Mouse (Mus musculus) olfactory bulb, adult 2 months (tissue): ENCODE results near the gene Fam189b. TPM values are rescaled to one million over a fixed set of nuclear protein-coding genes. Genes with fewer than 3 reads are reported as not detected.

Experiments
- H3K27ac ChIP-seq: fragments of 200-500 bp; 2 replicates; pipeline ENCODE4 v1.5.1; 2012; ENCODE audit warnings: low read depth, low read length; ENCODE audit not compliant: insufficient read depth
- H3K4me1 ChIP-seq: fragments of 200-500 bp; 2 replicates; pipeline ENCODE4 v1.6.1; 2012; ENCODE audit warnings: low read length; ENCODE audit not compliant: control insufficient read depth, insufficient read depth
- H3K4me3 ChIP-seq: fragments of 200-500 bp; 2 replicates; pipeline ENCODE4 v1.5.1; 2012; ENCODE audit warnings: mild to moderate bottlenecking, low read depth, low read length, moderate library complexity; ENCODE audit not compliant: insufficient read depth
- CTCF ChIP-seq: fragments of 200-500 bp; IDR thresholded peaks from 2 replicates; pipeline ENCODE4 v1.5.1; 2012; ENCODE audit warnings: low read depth, mild to moderate bottlenecking, low read length, moderate library complexity; ENCODE audit not compliant: insufficient read depth
- POLR2A ChIP-seq: fragments of 200-500 bp; IDR thresholded peaks from 2 replicates; pipeline ENCODE4 v1.6.1; 2012; ENCODE audit warnings: mild to moderate bottlenecking, low read depth, low read length, moderate library complexity; ENCODE audit not compliant: insufficient read depth
- WGBS: fragments of 180-500 bp; shearing (Covaris S2); methylation state at CpG from one replicate; pipeline ENCODE4 v1.1.7; 2018; 5-methylcytosine and 5-hydroxymethylcytosine counted together
- polyA plus RNA-seq: library from polyadenylated mRNA; stranded (reverse); fragments of >200 nt; gene quantifications from 2 replicates; pipeline ENCODE4 v1.2.4, GENCODE M21; 2012; ENCODE audit warnings: low replicate concordance; ENCODE audit not compliant: missing spikeins, insufficient read depth, insufficient read length

Fam189b gene
- polyA plus RNA-seq, 1 experiment = not detected

DNA sequence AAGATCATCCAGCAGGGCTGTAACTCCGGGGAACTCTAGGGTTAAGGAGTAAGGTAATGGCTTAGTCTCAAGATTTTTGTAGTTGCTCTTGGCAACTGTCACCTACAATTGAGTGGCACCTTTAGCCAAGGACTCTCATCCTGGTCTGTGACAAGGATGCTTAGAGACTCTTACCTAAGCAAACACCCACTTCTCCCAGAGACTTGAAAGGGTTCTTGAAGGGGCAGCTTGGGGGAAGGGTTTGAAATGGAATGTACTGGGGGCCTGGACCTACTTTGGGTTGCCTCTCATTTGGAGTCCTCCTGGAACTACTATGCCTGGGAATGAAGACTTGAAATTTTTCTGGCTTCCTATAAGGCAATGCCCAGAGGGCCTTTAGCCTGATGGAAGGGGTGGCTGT lies 35.3 kb downstream of the Fam189b start:
- no peak for TF ChIP-seq CTCF
- no peak overlapping the region for H3K27ac ChIP-seq
- no peak overlapping the region for H3K4me3 ChIP-seq
- 51% methylated on average over 1 of the region's 1 CpGs for WGBS
- peaks cover 14% of the 10 kb centered on the region for H3K4me1 ChIP-seq

- 62% methylated on average over 8 of the region's 8 CpGs for WGBS
- no peak overlapping the region for H3K27ac ChIP-seq
- no peak for TF ChIP-seq POLR2A
- TF ChIP-seq CTCF = no peak
- H3K4me3 ChIP-seq = no peak overlapping the region
- H3K4me1 ChIP-seq = peaks cover 25% of the 10 kb centered on the region
Observed at GRCm38 (mm10) chr3:89219546-89219945, 36.6 kb downstream of the Fam189b start.

GRCm38 (mm10) chr3:89221167-89221566 lies 38.2 kb downstream of the Fam189b start:
- 70% methylated on average over 5 of the region's 5 CpGs for WGBS
- TF ChIP-seq CTCF (no peak), POLR2A (no peak)
- Histone ChIP-seq H3K27ac (no peak overlapping the region), H3K4me3 (no peak overlapping the region), H3K4me1 (peaks cover 32% of the 10 kb centered on the region)

DNA sequence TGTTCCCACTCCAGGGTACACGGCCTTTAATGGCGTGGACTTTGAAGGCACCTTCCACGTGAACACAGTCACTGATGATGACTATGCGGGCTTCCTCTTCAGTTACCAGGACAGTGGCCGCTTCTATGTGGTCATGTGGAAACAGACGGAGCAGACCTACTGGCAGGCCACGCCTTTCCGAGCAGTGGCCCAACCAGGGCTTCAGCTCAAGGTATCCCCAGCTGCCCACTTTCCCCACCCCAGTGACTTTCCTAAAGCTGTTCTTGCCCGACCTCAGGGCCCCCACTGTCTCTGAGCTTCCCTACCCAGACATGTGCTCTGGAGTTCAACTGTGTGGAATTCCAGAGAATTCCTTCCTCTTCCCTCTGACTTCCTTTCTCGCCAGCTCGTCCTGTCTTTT lies 41.9 kb downstream of the Fam189b start:
- 44% methylated on average over 11 of the region's 11 CpGs for WGBS
- TF ChIP-seq POLR2A (no peak), CTCF (no peak)
- Histone ChIP-seq H3K4me3 (peak overlapping the region; percentile 45), H3K4me1 (peaks cover 52% of the 10 kb centered on the region), H3K27ac (peak overlapping the region; percentile 92)

DNA sequence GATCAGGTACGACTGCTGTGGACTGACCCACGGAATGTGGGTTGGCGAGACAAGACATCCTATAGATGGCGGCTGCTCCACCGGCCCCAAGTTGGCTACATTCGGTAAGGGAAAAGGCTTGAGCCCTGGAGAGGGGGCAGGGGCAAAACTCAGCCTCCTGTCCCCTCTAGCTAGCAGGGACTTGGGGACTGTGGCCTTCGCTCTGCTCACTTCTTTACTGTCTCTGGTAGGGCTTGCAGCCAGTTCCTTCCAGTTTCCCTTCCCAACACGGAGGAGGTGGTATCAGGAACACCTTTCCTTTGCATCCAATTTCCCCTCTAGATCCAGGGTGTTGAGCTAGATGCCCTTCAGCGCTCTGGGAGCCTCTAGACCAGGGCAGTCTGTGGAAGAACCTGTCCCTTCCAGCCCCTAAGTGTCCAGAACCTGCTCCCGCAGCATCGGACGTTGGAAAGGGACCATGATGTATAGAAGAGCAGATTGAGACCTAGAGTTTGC lies 42.4 kb downstream of the Fam189b start:
- H3K27ac ChIP-seq = peak overlapping the region; percentile 92
- H3K4me3 ChIP-seq = peak overlapping the region; percentile 45
- H3K4me1 ChIP-seq = peaks cover 52% of the 10 kb centered on the region
- TF ChIP-seq CTCF = no peak
- TF ChIP-seq POLR2A = no peak
- 34% methylated on average over 12 of the region's 12 CpGs for WGBS

DNA sequence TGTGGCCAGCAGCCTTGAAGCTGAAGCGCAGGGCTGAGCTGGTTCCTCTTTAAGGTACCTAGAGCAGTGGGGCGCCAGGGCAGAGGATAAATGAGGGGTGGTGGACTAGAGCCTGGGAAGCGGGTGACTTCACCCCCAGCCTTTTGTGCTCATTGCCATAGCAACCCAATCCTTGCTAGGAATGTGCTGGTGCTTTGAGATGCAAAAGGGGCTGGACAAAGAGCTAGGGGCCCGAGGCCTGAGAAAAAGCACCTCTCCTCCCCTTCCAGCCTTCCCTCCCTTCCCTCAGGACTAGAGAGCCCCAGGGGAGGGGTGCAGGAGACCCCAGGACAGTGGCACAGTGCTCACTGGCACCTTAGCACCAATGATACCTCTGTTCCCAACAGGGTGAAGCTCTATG lies 43.0 kb downstream of the Fam189b start:
- peaks cover 52% of the 10 kb centered on the region for H3K4me1 ChIP-seq
- peak overlapping the region; percentile 92 for H3K27ac ChIP-seq
- 21% methylated on average over 4 of the region's 4 CpGs for WGBS
- TF ChIP-seq POLR2A (0 out of 2 replicates have a peak, but pooled peaks have one; percentile 28), CTCF (no peak)
- H3K4me3 ChIP-seq = peak overlapping the region; percentile 45

GRCm38 (mm10) chr3:89226361-89226760 lies 43.4 kb downstream of the Fam189b start:
- 12% methylated on average over 11 of the region's 11 CpGs for WGBS
- Histone ChIP-seq H3K4me1 (peaks cover 52% of the 10 kb centered on the region), H3K27ac (peak overlapping the region; percentile 92), H3K4me3 (peak overlapping the region; percentile 45)
- TF ChIP-seq POLR2A = no peak
- TF ChIP-seq CTCF = no peak

- WGBS = 4% methylated on average over 21 of the region's 21 CpGs
- Histone ChIP-seq H3K27ac (peak within 1 kb of the TSS; percentile 92), H3K4me3 (peak within 1 kb of the TSS; percentile 45), H3K4me1 (peaks cover 52% of the 10 kb centered on the region)
- TF ChIP-seq CTCF (no peak), POLR2A (no peak)
Observed at GRCm38 (mm10) chr3:89226900-89227299, 44.0 kb downstream of the Fam189b start, which contains the start of gene Mtx1. Gene Mtx1 (minus strand): TSS chr3:89227088.

DNA sequence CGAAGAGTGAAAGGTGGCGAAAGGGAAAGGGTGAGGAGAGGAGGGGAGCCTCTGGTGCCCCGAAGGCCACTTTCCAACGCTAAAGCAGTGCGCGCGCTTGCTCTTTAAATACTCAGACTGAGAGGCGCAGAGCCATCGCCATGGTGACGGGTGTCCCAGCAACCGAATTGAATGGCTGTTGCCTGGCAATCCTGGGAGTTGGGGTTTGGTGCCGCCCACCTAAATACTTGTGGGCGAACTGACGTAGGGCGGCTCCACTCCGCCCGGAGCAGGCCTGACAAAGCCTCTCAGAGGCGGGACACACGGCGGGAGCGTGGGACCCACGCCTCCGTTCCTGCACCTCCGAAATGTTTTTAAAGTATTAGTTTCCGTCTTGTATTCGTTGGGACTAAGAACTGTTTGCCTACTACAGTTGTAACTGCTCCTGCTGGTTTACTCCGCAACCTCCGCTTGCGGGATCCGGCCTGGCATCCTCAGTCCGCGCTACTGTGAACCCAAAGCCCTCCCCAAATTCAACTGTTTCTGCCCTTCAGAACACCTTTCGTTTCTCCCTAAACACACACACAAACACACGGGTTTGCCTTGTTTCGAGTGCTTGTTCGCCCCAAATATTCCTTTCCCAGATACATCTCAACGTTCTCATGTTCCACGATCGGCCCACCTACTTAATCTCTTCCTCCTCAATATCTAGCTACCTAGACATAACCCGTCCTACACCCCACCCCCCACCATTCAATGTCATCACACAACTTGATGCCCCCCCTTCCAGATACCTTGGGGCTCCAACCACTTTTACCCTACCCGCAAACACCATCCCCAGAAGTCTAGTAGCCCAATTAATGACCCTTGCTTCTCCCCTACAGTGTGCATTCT lies 44.6 kb downstream of the Fam189b start:
- peaks cover 52% of the 10 kb centered on the region for H3K4me1 ChIP-seq
- TF ChIP-seq CTCF (no peak), POLR2A (0 out of 2 replicates have a peak, but pooled peaks have one; percentile 32)
- peak overlapping the region; percentile 45 for H3K4me3 ChIP-seq
- 3% methylated on average over 41 of the region's 41 CpGs for WGBS
- peak overlapping the region; percentile 43 for H3K27ac ChIP-seq
